Mouse (Mus musculus): Measurements from ENCODE around the gene Tmem35b.

The Tmem35b gene

GRCm38 (mm10) chr4:127168211-127168913, 44.9 kb downstream of the Tmem35b start:
- DNase-seq (ENCODE audit: low spot score in 2 of 2) = peak in 1 of 2 experiments; percentile 34

GRCm38 (mm10) chr4:127168914-127169345, 45.4 kb downstream of the Tmem35b start, which contains the start of gene Dlgap3:
Gene Dlgap3, plus strand, starts transcription at chr4:127169204.
- DNase-seq (ENCODE audit: low spot score in 2 of 2) = peak in 1 of 2 experiments; percentile 5

GRCm38 (mm10) chr4:127169346-127170221, 46.1 kb downstream of the Tmem35b start:
- DNase-seq (ENCODE audit: low spot score in 2 of 2) = peak in 1 of 2 experiments; percentile 1

- no peak for DNase-seq (ENCODE audit: low spot score in 2 of 2)
Observed at GRCm38 (mm10) chr4:127170866-127171265, 47.4 kb downstream of the Tmem35b start.

- no peak for DNase-seq (ENCODE audit: low spot score in 2 of 2)
Observed at GRCm38 (mm10) chr4:127171341-127171905, 47.9 kb downstream of the Tmem35b start.

GRCm38 (mm10) chr4:127172119-127172518, 48.6 kb downstream of the Tmem35b start:
- DNase-seq (ENCODE audit: low spot score in 2 of 2) = no peak

- DNase-seq (ENCODE audit: low spot score in 2 of 2) = no peak
Observed at GRCm38 (mm10) chr4:127172614-127173013, 49.1 kb downstream of the Tmem35b start.

GRCm38 (mm10) chr4:127173461-127173860, 50.0 kb downstream of the Tmem35b start:
- DNase-seq (ENCODE audit: low spot score in 2 of 2) = peak; percentile 17 to 39

- DNase-seq (ENCODE audit: low spot score in 2 of 2) = no peak
Observed at GRCm38 (mm10) chr4:127174075-127174899, 50.8 kb downstream of the Tmem35b start.

- DNase-seq (ENCODE audit: low spot score in 2 of 2) = no peak
Observed at GRCm38 (mm10) chr4:127174900-127175278, 51.4 kb downstream of the Tmem35b start.

GRCm38 (mm10) chr4:127177961-127178360, 54.5 kb downstream of the Tmem35b start:
- no peak for DNase-seq (ENCODE audit: low spot score in 2 of 2)

- no peak for DNase-seq (ENCODE audit: low spot score in 2 of 2)
Observed at GRCm38 (mm10) chr4:127178671-127179070, 55.2 kb downstream of the Tmem35b start.
